Mouse (Mus musculus) layer of hippocampus, adult 8-10 months (tissue): ENCODE data around the gene Gm10591. TPM values are rescaled to one million over a fixed set of nuclear protein-coding genes. Genes with fewer than 3 reads are reported as not detected.
"Not testable (repeated sequence)": the region's sequence is repeated elsewhere in the genome, so short reads cannot be mapped to it uniquely, and the experiment has no call there.

Source experiments
- DNase-seq, 2 experiments: peaks; one replicate each; pipeline ENCODE4 v3.0.0; 2022; ENCODE audit warnings: low spot score in 2 of 2
- total RNA-seq, 4 experiments: library from RNA; stranded (reverse); gene quantifications; 2 replicates each; pipeline ENCODE4 v1.2.4; 2022

The Gm10591 gene
- not detected for total RNA-seq

DNA sequence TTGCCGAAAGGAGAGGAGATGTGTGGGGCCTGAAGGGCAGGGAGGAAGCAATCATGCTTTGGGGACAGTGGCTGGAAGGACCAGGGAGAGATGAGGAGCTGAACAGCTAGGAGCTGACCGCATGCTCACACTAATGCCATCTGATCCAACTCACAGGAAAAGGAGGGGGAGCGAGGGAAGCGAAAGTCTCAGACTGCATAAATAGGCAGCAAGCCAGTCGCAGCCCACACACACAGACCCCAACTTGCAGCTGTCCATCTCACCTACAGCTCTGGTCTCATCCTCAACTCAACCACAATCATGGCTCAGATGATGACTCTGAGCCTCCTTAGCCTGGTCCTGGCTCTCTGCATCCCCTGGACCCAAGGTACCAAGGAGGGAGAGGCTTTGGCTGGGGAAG, at the start of gene Gm10591:
Gene Gm10591 (plus strand): TSS at position 301 of the 400 bp plus-strand sequence.
- DNase-seq: not testable (repeated sequence)

DNA sequence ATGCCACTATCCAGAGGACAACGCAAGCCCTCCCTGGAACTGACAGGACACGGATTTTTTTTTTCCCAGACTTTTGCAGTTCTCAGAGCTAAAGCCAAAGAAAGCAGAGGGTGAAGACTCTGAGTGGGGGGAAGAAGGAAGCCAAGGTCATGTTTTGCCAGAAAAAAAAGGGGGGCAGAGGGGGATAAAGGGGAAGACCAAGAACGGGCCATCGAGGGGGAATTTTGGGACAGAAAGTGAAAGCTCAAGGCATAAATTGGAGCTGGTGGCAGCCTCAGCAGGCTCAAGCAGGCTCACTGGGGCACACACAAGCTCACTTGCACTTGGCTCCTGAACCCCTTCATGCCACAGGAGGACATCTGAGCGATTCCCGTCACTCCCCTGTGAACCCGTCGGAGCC, 17.4 kb downstream of the Gm10591 start, which contains the start of gene Gm2564:
Gene Gm2564 (plus strand): TSS at position 301 of the 400 bp plus-strand sequence.
- not testable (repeated sequence) for DNase-seq

DNA sequence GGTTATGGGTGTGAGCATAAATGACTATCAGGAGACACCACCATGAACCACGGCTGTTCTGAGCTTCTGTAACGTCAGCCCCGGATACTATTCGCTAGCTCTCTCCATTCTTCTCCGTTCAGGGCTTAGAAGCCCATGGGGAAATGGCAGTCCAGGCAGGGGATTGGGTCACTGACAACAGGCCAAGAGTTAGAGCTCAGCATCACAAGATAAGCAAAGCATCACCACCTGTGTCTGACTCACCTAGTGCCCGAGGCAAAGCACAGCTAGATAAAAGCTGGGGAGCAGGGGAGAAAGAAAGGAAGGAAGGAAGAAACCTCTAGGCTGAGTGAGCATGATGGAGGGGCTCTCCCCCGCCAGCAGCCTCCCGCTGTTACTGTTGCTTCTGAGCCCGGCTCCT, 43.0 kb downstream of the Gm10591 start, which contains the start of gene Ccl27b:
Gene Ccl27b (plus strand): TSS at position 301 of the 400 bp plus-strand sequence.
- not testable (repeated sequence) for DNase-seq

DNA sequence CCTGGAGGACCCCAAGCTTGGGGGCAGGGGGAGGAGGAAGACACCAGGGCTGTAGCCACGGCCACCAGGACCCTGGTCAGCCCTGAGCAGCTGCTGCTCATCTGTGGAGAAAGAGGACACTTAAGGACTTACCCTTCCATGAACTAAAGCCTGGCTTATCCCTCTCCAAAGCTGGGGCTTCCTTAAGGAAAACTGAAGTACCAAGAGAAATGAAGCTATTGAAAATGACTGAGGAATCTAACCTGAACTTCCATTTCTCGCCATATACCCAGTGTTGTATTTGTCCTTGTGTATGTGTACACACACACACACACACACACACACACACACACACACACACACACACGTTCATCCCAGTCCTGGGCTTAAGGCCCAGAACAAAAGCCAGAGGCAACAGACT, 49.8 kb downstream of the Gm10591 start, which contains the start of gene Il11ra2:
Gene Il11ra2 (minus strand): TSS at position 101 of the 400 bp plus-strand sequence.
- DNase-seq: not testable (repeated sequence)

Other genes starting within 250 kb of the Gm10591 start
- not detected for gene Gm21586, start 172.8 kb upstream of the Gm10591 start, total RNA-seq
- gene Gm2163, start 145.4 kb upstream of the Gm10591 start, total RNA-seq: 1 to 10 TPM; 2.2 to 3.9 (median 2.9) TPM
- gene Fam205a2, start 84.0 kb upstream of the Gm10591 start, total RNA-seq: under 1 TPM; 0.14 to 0.61 (median 0.39) TPM
- 10 to 100 TPM; 10.1 to 14.7 (median 12.6) TPM for gene Gm2564, start 17.5 kb downstream of the Gm10591 start, total RNA-seq
- 1 to 10 TPM in 1 of 4 experiments, not detected in 3; 1.8 TPM for gene Ccl27b, start 43.1 kb downstream of the Gm10591 start, total RNA-seq
- gene Il11ra2, start 49.7 kb downstream of the Gm10591 start, total RNA-seq: not detected
- gene 4930578G10Rik, start 123.3 kb downstream of the Gm10591 start, total RNA-seq: 1 to 10 TPM in 2 of 4 experiments, under 1 TPM in 2; 0.77 to 1.9 (median 1.00) TPM
- gene Ccl19, start 144.4 kb downstream of the Gm10591 start, total RNA-seq: 1 to 10 TPM in 2 of 4 experiments, not detected in 2; 1.3 TPM
- gene Ccl21a, start 161.8 kb downstream of the Gm10591 start, total RNA-seq: not detected
- gene Fam205a1, start 241.7 kb downstream of the Gm10591 start, total RNA-seq: not detected
- 1 to 10 TPM in 2 of 4 experiments, under 1 TPM in 2; 0.91 to 1.2 (median 1.1) TPM for gene Gm12394, start 244.6 kb downstream of the Gm10591 start, total RNA-seq